Mouse (Mus musculus): Measurements from ENCODE around the gene Wdr48. TPM values are rescaled to one million over a fixed set of nuclear protein-coding genes. Genes with fewer than 3 reads are reported as not detected.

The Wdr48 gene
- polyA plus RNA-seq, 1 experiment from 2014 or later = 63.7 TPM

DNA sequence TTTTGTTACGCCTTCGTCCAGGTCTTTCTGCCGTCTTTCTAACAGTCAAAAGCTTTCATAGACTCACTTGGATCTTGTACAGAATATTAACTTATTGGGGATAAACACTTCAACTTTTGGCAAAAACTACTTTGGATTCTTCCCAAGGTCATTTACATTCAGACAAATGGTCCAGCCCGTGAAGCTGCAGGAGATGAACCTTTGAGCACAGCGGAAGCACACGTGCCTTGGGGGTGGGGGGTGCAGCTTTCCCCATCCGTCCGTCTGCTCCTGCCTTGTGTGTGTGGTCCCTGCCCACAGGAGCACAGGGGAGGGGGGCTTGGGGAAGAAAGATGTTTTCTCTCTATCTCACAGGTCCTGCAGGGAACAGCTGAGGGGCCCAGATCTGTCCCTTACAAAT, 31.1 kb downstream of the Wdr48 start:
- H3K36me3 ChIP-seq = peaks cover 97% of the 10 kb centered on the region
- no peak for ATAC-seq (ENCODE audit: insufficient number of reproducible peaks, insufficient read depth, low FRiP score, low TSS enrichment, low read depth)

DNA sequence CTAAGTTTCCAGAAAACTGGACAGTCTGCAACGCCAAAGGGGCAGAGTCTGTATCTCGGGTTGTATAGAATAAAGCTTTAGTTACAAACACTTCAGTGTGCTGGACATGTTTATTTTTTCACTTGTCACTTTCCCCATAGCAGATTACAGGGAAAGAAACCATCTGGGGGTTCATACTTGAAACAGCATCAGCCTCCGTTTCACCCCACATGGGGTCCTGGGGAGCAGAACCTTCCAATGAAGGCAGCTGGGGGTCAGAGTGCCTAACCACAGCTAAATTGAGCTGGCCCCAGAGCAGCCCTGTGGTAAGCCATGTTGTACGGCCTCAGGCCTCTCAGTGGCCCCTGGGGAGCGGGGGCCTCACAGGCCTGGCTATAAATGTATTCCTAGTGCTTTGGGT, 31.8 kb downstream of the Wdr48 start:
- no peaks in the 10 kb centered on the region for H3K27me3 ChIP-seq
- H3K4me2 ChIP-seq = no peak overlapping the region
- WGBS = 84% methylated on average over 5 of the region's 5 CpGs
- H3K9ac ChIP-seq (replicated peaks) = no peak overlapping the region
- no peak overlapping the region for H3K4me3 ChIP-seq (replicated peaks)
- no peaks in the 10 kb centered on the region for H3K9me3 ChIP-seq
- H3K36me3 ChIP-seq = peaks cover 97% of the 10 kb centered on the region
- H3K4me1 ChIP-seq (replicated peaks) = no peaks in the 10 kb centered on the region
- no peak overlapping the region for H3K27ac ChIP-seq
- ATAC-seq (ENCODE audit: insufficient number of reproducible peaks, insufficient read depth, low FRiP score, low TSS enrichment, low read depth) = no peak

More for the DNA sequence above, 31.1 kb downstream of the Wdr48 start:
- 86% methylated on average over 8 of the region's 8 CpGs for WGBS
- H3K27ac ChIP-seq = no peak overlapping the region
- no peaks in the 10 kb centered on the region for H3K27me3 ChIP-seq
- no peak overlapping the region for H3K9ac ChIP-seq (replicated peaks)
- no peaks in the 10 kb centered on the region for H3K4me1 ChIP-seq (replicated peaks)
- no peak overlapping the region for H3K4me2 ChIP-seq
- H3K4me3 ChIP-seq (replicated peaks) = no peak overlapping the region
- no peaks in the 10 kb centered on the region for H3K9me3 ChIP-seq

- no peaks in the 10 kb centered on the region for H3K9me3 ChIP-seq
- H3K27ac ChIP-seq = no peak overlapping the region
- ATAC-seq (ENCODE audit: insufficient number of reproducible peaks, insufficient read depth, low FRiP score, low TSS enrichment, low read depth) = no peak
- H3K36me3 ChIP-seq = peaks cover 58% of the 10 kb centered on the region
- no peak overlapping the region for H3K4me3 ChIP-seq (replicated peaks)
- H3K9ac ChIP-seq (replicated peaks) = no peak overlapping the region; the same call in 1 of the 2 replicates
- H3K4me1 ChIP-seq (replicated peaks) = peaks cover 8% of the 10 kb centered on the region
- WGBS = 87% methylated on average over 12 of the region's 12 CpGs
- no peak overlapping the region for H3K4me2 ChIP-seq
- H3K27me3 ChIP-seq = no peaks in the 10 kb centered on the region; the same call in 1 of the 2 replicates
Measured at GRCm38 (mm10) chr9:119932358-119932757, 37.7 kb downstream of the Wdr48 start.

- Histone ChIP-seq H3K36me3 (peaks cover 45% of the 10 kb centered on the region), H3K27me3 (no peaks in the 10 kb centered on the region; the same call in 1 of the 2 replicates), H3K4me3 (replicated peaks) (no peak overlapping the region), H3K9ac (replicated peaks) (no peak overlapping the region), H3K9me3 (no peaks in the 10 kb centered on the region), H3K4me2 (no peak overlapping the region), H3K4me1 (replicated peaks) (peaks cover 18% of the 10 kb centered on the region), H3K27ac (no peak overlapping the region)
- 87% methylated on average over 6 of the region's 6 CpGs for WGBS
- no peak for ATAC-seq (ENCODE audit: insufficient number of reproducible peaks, insufficient read depth, low FRiP score, low TSS enrichment, low read depth)
Measured at GRCm38 (mm10) chr9:119933675-119934074, 39.0 kb downstream of the Wdr48 start.

DNA sequence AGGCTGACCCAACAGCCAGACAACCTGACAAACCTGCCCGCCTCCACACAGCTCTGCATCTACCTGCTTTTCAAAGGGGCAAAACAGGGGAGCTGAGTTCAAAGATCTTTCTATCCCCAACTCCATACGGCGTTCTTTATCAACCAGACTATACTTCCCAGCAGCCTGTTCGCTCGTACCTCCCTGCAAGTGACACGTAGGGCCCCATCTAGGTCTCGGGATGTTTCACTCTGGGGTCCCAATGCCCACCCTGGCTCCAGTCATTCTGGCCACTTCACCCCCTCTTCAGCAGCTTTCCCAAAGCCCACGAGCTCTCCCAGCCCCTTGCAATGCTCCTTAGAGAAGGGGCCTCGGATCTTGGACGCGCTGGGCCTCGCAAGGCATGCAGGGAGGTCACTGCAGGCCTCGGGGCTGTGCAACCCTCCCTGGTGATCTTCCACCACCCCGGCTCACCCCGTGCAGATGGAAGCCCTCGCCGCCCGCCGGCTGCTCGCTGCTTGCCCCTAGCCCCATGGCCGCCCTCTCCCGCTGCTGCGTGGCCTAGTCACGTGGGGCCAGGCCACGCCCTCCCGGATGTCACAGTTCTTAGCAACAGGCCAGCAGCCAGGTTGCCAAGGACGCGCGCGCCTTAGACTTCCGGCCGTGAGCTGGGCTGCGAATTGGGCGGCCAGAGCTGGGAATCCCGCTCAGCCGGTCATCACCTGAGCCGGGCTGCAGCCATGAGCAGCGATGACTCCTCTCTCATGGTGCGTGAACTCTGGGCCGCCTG, 42.5 kb downstream of the Wdr48 start, which contains the start of the genes Gorasp1 and Ttc21a:
Gene Gorasp1 (minus strand): TSS at position 561 of the 769 bp plus-strand sequence.
Gene Ttc21a (plus strand): TSS at position 602 of the 769 bp plus-strand sequence.
- Histone ChIP-seq H3K9ac (replicated peaks) (peak within 1 kb of the TSS; percentile 84), H3K4me2 (peak within 1 kb of the TSS; percentile 85), H3K4me1 (replicated peaks) (peaks cover 49% of the 10 kb centered on the region), H3K9me3 (no peaks in the 10 kb centered on the region), H3K36me3 (peaks cover 10% of the 10 kb centered on the region), H3K4me3 (replicated peaks) (peak within 1 kb of the TSS; percentile 70), H3K27me3 (no peaks in the 10 kb centered on the region), H3K27ac (peak within 1 kb of the TSS; percentile 77)
- 4% methylated on average over 40 of the region's 40 CpGs for WGBS
- peak; percentile 86 for ATAC-seq (ENCODE audit: insufficient number of reproducible peaks, insufficient read depth, low FRiP score, low TSS enrichment, low read depth)

- 71% methylated on average over 4 of the region's 4 CpGs for WGBS
- Histone ChIP-seq H3K36me3 (no peaks in the 10 kb centered on the region), H3K4me2 (no peak overlapping the region), H3K27ac (no peak overlapping the region), H3K4me3 (replicated peaks) (no peak overlapping the region), H3K4me1 (replicated peaks) (peaks cover 50% of the 10 kb centered on the region), H3K9me3 (no peaks in the 10 kb centered on the region), H3K27me3 (no peaks in the 10 kb centered on the region), H3K9ac (replicated peaks) (peak overlapping the region; percentile 5; the same call in 1 of the 2 replicates)
- ATAC-seq (ENCODE audit: insufficient number of reproducible peaks, insufficient read depth, low FRiP score, low TSS enrichment, low read depth) = no peak
Measured at GRCm38 (mm10) chr9:119938496-119938895, 43.8 kb downstream of the Wdr48 start.

GRCm38 (mm10) chr9:119939646-119940045, 45.0 kb downstream of the Wdr48 start:
- H3K4me1 ChIP-seq (replicated peaks) = peaks cover 50% of the 10 kb centered on the region
- H3K27ac ChIP-seq = peak overlapping the region; percentile 80
- 33% methylated on average over 10 of the region's 10 CpGs for WGBS
- H3K4me2 ChIP-seq = 0 out of 2 replicates have a peak overlapping the region, but pooled peaks have one; percentile 10
- H3K4me3 ChIP-seq (replicated peaks) = no peak overlapping the region
- no peaks in the 10 kb centered on the region for H3K27me3 ChIP-seq
- H3K36me3 ChIP-seq = no peaks in the 10 kb centered on the region
- H3K9ac ChIP-seq (replicated peaks) = no peak overlapping the region
- ATAC-seq (ENCODE audit: insufficient number of reproducible peaks, insufficient read depth, low FRiP score, low TSS enrichment, low read depth) = no peak
- H3K9me3 ChIP-seq = no peaks in the 10 kb centered on the region

GRCm38 (mm10) chr9:119941407-119941806, 46.7 kb downstream of the Wdr48 start:
- no peak overlapping the region for H3K27ac ChIP-seq
- no peak overlapping the region for H3K4me2 ChIP-seq
- no peaks in the 10 kb centered on the region for H3K9me3 ChIP-seq
- no peak overlapping the region for H3K9ac ChIP-seq (replicated peaks)
- H3K4me1 ChIP-seq (replicated peaks) = peaks cover 46% of the 10 kb centered on the region
- H3K4me3 ChIP-seq (replicated peaks) = no peak overlapping the region
- no peaks in the 10 kb centered on the region for H3K36me3 ChIP-seq
- ATAC-seq (ENCODE audit: insufficient number of reproducible peaks, insufficient read depth, low FRiP score, low TSS enrichment, low read depth) = no peak
- H3K27me3 ChIP-seq = no peaks in the 10 kb centered on the region
- WGBS = 79% methylated on average over 5 of the region's 5 CpGs

DNA sequence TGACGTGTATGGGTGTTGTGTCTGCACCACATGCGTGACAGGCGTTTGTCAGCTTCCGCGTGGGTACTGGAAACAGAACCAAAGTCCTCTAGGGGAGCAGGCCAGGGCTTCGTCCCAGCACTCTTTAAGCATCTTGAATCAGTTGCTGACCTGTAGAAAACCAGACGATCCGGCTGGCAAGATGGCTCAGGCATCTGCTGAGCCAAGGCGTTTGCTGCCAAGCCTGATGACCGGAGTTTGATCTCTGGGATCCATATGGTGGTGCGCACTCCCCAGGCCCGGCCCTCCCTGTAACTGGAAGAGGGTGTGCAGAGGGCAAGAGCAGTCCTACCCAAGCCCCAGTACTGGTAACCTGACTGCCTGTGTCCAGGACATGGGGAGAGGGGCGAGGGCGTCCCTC, 47.2 kb downstream of the Wdr48 start:
- Histone ChIP-seq H3K36me3 (no peaks in the 10 kb centered on the region), H3K4me1 (replicated peaks) (peaks cover 42% of the 10 kb centered on the region), H3K9ac (replicated peaks) (no peak overlapping the region), H3K4me3 (replicated peaks) (no peak overlapping the region), H3K9me3 (no peaks in the 10 kb centered on the region), H3K27ac (no peak overlapping the region), H3K27me3 (no peaks in the 10 kb centered on the region), H3K4me2 (no peak overlapping the region)
- ATAC-seq (ENCODE audit: insufficient number of reproducible peaks, insufficient read depth, low FRiP score, low TSS enrichment, low read depth) = no peak
- WGBS = 78% methylated on average over 14 of the region's 14 CpGs

- no peak for ATAC-seq (ENCODE audit: insufficient number of reproducible peaks, insufficient read depth, low FRiP score, low TSS enrichment, low read depth)
- Histone ChIP-seq H3K9me3 (no peaks in the 10 kb centered on the region), H3K9ac (replicated peaks) (no peak overlapping the region), H3K4me1 (replicated peaks) (peaks cover 34% of the 10 kb centered on the region), H3K36me3 (no peaks in the 10 kb centered on the region), H3K27me3 (no peaks in the 10 kb centered on the region), H3K27ac (no peak overlapping the region), H3K4me3 (replicated peaks) (no peak overlapping the region), H3K4me2 (no peak overlapping the region)
- 82% methylated on average over 1 of the region's 1 CpGs for WGBS
Measured at GRCm38 (mm10) chr9:119943326-119943725, 48.6 kb downstream of the Wdr48 start.

GRCm38 (mm10) chr9:119945173-119945900, 50.7 kb downstream of the Wdr48 start:
- 74% methylated on average over 12 of the region's 12 CpGs for WGBS
- Histone ChIP-seq H3K27ac (no peak overlapping the region), H3K27me3 (no peaks in the 10 kb centered on the region), H3K4me1 (replicated peaks) (peaks cover 18% of the 10 kb centered on the region), H3K4me3 (replicated peaks) (no peak overlapping the region), H3K9ac (replicated peaks) (no peak overlapping the region), H3K36me3 (no peaks in the 10 kb centered on the region), H3K4me2 (no peak overlapping the region), H3K9me3 (no peaks in the 10 kb centered on the region)
- ATAC-seq (ENCODE audit: insufficient number of reproducible peaks, insufficient read depth, low FRiP score, low TSS enrichment, low read depth) = no peak

Data from limb, embryonic 12.5 days (tissue).